Mouse (Mus musculus): Measurements from ENCODE around the gene Epas1. TPM values are rescaled to one million over a fixed set of nuclear protein-coding genes. Genes with fewer than 3 reads are reported as not detected.
A peak's percentile ranks its signal among the peaks of the same experiment; 100 is the strongest.

Gene Epas1
- total RNA-seq, 2 experiments from 2014 or later, result 0.15 to 0.49 TPM

GRCm38 (mm10) chr17:86784405-86784977 lies 31.0 kb downstream of the Epas1 start:
- no peak for ATAC-seq (replicated peaks; ENCODE audit: poor library complexity, severe bottlenecking)

GRCm38 (mm10) chr17:86785612-86786011 lies 32.1 kb downstream of the Epas1 start:
- no peak for ATAC-seq (replicated peaks; ENCODE audit: poor library complexity, severe bottlenecking)

GRCm38 (mm10) chr17:86786496-86786895 lies 33.0 kb downstream of the Epas1 start:
- no peak for ATAC-seq (replicated peaks; ENCODE audit: poor library complexity, severe bottlenecking)

- ATAC-seq (replicated peaks; ENCODE audit: poor library complexity, severe bottlenecking), result peak; percentile 77
Measured at GRCm38 (mm10) chr17:86787805-86788204, 34.3 kb downstream of the Epas1 start.

- peak; percentile 61 for ATAC-seq (replicated peaks; ENCODE audit: poor library complexity, severe bottlenecking)
Measured at GRCm38 (mm10) chr17:86788316-86788715, 34.8 kb downstream of the Epas1 start.

- ATAC-seq (replicated peaks; ENCODE audit: poor library complexity, severe bottlenecking), result no peak
Measured at GRCm38 (mm10) chr17:86791925-86792324, 38.4 kb downstream of the Epas1 start.

- ATAC-seq (replicated peaks; ENCODE audit: poor library complexity, severe bottlenecking), result no peak
Measured at GRCm38 (mm10) chr17:86795773-86796172, 42.3 kb downstream of the Epas1 start.

GRCm38 (mm10) chr17:86797031-86797430 lies 43.5 kb downstream of the Epas1 start:
- ATAC-seq (replicated peaks; ENCODE audit: poor library complexity, severe bottlenecking), result no peak

- ATAC-seq (replicated peaks; ENCODE audit: poor library complexity, severe bottlenecking), result no peak
Measured at GRCm38 (mm10) chr17:86798460-86798859, 45.0 kb downstream of the Epas1 start.

GRCm38 (mm10) chr17:86798951-86799350 lies 45.5 kb downstream of the Epas1 start:
- ATAC-seq (replicated peaks; ENCODE audit: poor library complexity, severe bottlenecking), result no peak

- ATAC-seq (replicated peaks; ENCODE audit: poor library complexity, severe bottlenecking), result no peak
Measured at GRCm38 (mm10) chr17:86800535-86800934, 47.0 kb downstream of the Epas1 start.

- no peak for ATAC-seq (replicated peaks; ENCODE audit: poor library complexity, severe bottlenecking)
Measured at GRCm38 (mm10) chr17:86801213-86801815, 47.8 kb downstream of the Epas1 start.

- ATAC-seq (replicated peaks; ENCODE audit: poor library complexity, severe bottlenecking), result no peak
Measured at GRCm38 (mm10) chr17:86801876-86802275, 48.4 kb downstream of the Epas1 start.

GRCm38 (mm10) chr17:86802351-86802985 lies 49.0 kb downstream of the Epas1 start:
- ATAC-seq (replicated peaks; ENCODE audit: poor library complexity, severe bottlenecking), result peak; percentile 27

- no peak for ATAC-seq (replicated peaks; ENCODE audit: poor library complexity, severe bottlenecking)
Measured at GRCm38 (mm10) chr17:86803147-86803546, 49.6 kb downstream of the Epas1 start.

GRCm38 (mm10) chr17:86803653-86804052 lies 50.2 kb downstream of the Epas1 start:
- peak; percentile 44; the same call in 1 of the 2 replicates for ATAC-seq (replicated peaks; ENCODE audit: poor library complexity, severe bottlenecking)

- no peak for ATAC-seq (replicated peaks; ENCODE audit: poor library complexity, severe bottlenecking)
Measured at GRCm38 (mm10) chr17:86812029-86812428, 58.5 kb downstream of the Epas1 start.

- peak; percentile 67 for ATAC-seq (replicated peaks; ENCODE audit: poor library complexity, severe bottlenecking)
Measured at GRCm38 (mm10) chr17:86814320-86814719, 60.8 kb downstream of the Epas1 start.

- ATAC-seq (replicated peaks; ENCODE audit: poor library complexity, severe bottlenecking), result no peak
Measured at GRCm38 (mm10) chr17:86815016-86815865, 61.7 kb downstream of the Epas1 start.

GRCm38 (mm10) chr17:86822017-86822737 lies 68.7 kb downstream of the Epas1 start:
- no peak for ATAC-seq (replicated peaks; ENCODE audit: poor library complexity, severe bottlenecking)

Measured in granulocyte monocyte progenitor cell, adult 5-6 weeks (primary cell).